Mouse (Mus musculus): ENCODE measurements at regions not wholly inside any gene's neighbourhood (a gene's known extent, or its start where the extent isn't known, plus 50 kb on each side); places are given as distances from the start of the nearest gene placed in this dataset.

- TF ChIP-seq CTCF (IDR thresholded peaks at IDR 0.05; ENCODE audit: low read depth) = no peak
- TF ChIP-seq EP300 (IDR thresholded peaks at IDR 0.05; ENCODE audit: low read depth) = no peak
Observed at GRCm38 (mm10) chr16:65742951-65743350, 72.1 kb upstream of the Vgll3 start.
